Comparison of ENCODE assay signal across 9 mouse cellular contexts in the genomic region with DNA sequence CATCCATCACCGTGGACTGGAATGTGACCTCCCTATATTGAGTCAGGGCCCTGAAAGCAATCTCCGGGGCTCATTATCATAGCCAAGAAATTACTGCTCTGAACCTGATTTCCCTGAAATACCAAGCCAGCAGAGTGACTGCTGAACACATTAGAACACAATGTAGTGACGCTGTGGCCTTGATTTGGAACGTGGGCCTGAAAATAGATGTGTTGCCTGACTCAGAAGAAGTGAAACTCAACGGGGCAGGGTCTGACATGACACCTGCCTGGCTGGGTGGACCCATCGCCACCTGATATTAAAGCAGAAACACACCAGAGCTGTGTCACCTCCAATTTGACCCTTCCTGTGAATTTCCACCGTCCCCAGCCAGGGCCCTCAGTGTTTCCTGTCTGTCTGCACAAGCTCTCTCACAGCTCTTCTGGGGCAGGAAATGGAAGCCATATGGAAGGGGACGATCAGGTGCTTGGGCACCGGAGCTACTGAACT. TPM values are rescaled to one million over a fixed set of nuclear protein-coding genes. Genes with fewer than 3 reads are reported as not detected.
DNase-seq lines count a peak whose midpoint lies in the region; ATAC-seq lines count a peak whose summit lies in the region.
"Had no signal": no experiment of that assay in that cellular context is flagged by ENCODE, and none has a peak within 500 bp of the region (broad histone marks: within the 10 kb centered on the region; RNA-seq: fewer than 3 reads in every experiment).

No protein-coding gene starts in this region.

- ATAC-seq in heart, embryonic 15.5 days (replicated peaks; ENCODE audit: insufficient number of reproducible peaks, insufficient read depth, low FRiP score, low read depth) = peak; percentile 56
- ATAC-seq in liver, embryonic 12.5 days = no peak
- ATAC-seq in erythroblast, adult 5-6 weeks (replicated peaks; ENCODE audit: low FRiP score, poor library complexity, severe bottlenecking) = no peak

- H3K4me2 ChIP-seq in heart, embryonic 15.5 days = 0 out of 2 replicates have a peak overlapping the region, but pooled peaks have one; percentile 4
- H3K4me2 ChIP-seq in liver, embryonic 12.5 days = peak overlapping the region; percentile 11; the same call in 1 of the 2 replicates

- peaks cover 48% of the 10 kb centered on the region for H3K4me1 ChIP-seq in heart, embryonic 15.5 days (replicated peaks)
- peaks cover 39% of the 10 kb centered on the region for H3K4me1 ChIP-seq in liver, embryonic 12.5 days

- no peaks in the 10 kb centered on the region for H3K27me3 ChIP-seq in heart, embryonic 15.5 days
- peaks cover 24% of the 10 kb centered on the region for H3K27me3 ChIP-seq in liver, embryonic 12.5 days (replicated peaks)

- no peaks in the 10 kb centered on the region for H3K9me3 ChIP-seq in heart, embryonic 15.5 days (replicated peaks)
- no peaks in the 10 kb centered on the region for H3K9me3 ChIP-seq in liver, embryonic 12.5 days (replicated peaks)

- no peak overlapping the region for H3K4me3 ChIP-seq in heart, embryonic 15.5 days
- no peak overlapping the region for H3K4me3 ChIP-seq in liver, embryonic 12.5 days

- 11% methylated on average over 9 of the region's 9 CpGs for WGBS in heart, embryonic 15.5 days
- 29% methylated on average over 9 of the region's 9 CpGs for WGBS in liver, embryonic 12.5 days (ENCODE audit: insufficient replicate concordance)

- H3K9ac ChIP-seq in heart, embryonic 15.5 days = no peak overlapping the region
- no peak overlapping the region for H3K9ac ChIP-seq in liver, embryonic 12.5 days

- DNase-seq in adrenal gland, postnatal 10 days = peak; percentile 43
- no peak for DNase-seq in adrenal gland, postnatal 25 days
- DNase-seq in Muller cell, postnatal 12 days (ENCODE audit: inconsistent ontology term) = peak; percentile 69
- no peak for DNase-seq in frontal cortex, postnatal 36 days (ENCODE audit: low spot score in 2 of 2)
- no peak for DNase-seq in gastrocnemius, postnatal 36 days

- H3K36me3 ChIP-seq in heart, embryonic 15.5 days = peaks cover 14% of the 10 kb centered on the region; the same call in 1 of the 2 replicates
- H3K36me3 ChIP-seq in liver, embryonic 12.5 days = peaks cover 17% of the 10 kb centered on the region

- peak overlapping the region; percentile 74 for H3K27ac ChIP-seq in heart, embryonic 15.5 days
- 0 out of 2 replicates have a peak overlapping the region, but pooled peaks have one; percentile 22 for H3K27ac ChIP-seq in liver, embryonic 12.5 days
- H3K27ac ChIP-seq: macrophage had no signal

- intact Hi-C loops in gastrocnemius, postnatal 36 days (cut with DNase I) = no loop called here

RNA-seq across cellular contexts. Expression of a gene that starts 13.0 kb away (rescaled TPM):
- 10 to 100 TPM; 33.2 to 42.1 TPM for total RNA-seq in adrenal gland, postnatal 10 days (2021)
- 18.0 and 18.8 TPM in 2 replicates for total RNA-seq in adrenal gland, postnatal 25 days (2021)
- 12.2 and 13.5 TPM in 2 replicates for polyA plus RNA-seq in heart, embryonic 15.5 days (2015; fragmentation: Nextera tagmentation; extraction: Ambion mirVana)
- polyA plus RNA-seq in liver, embryonic 12.5 days (2016; fragmentation: Nextera tagmentation; extraction: Ambion mirVana) = 7.5 and 10.0 TPM in 2 replicates
- total RNA-seq in erythroblast, adult 5-6 weeks (2015; ENCODE audit: low replicate concordance) = 21.5 and 23.6 TPM in 2 replicates
- total RNA-seq in erythroblast, adult 5-6 weeks (2017; ENCODE audit: low replicate concordance) = 12.1 and 15.3 TPM in 2 replicates
- total RNA-seq in gastrocnemius, postnatal 36 days (2021) = 10 to 100 TPM; 45.8 to 49.5 TPM

RNA-seq across cellular contexts. Expression of a gene that starts 26.8 kb away (rescaled TPM):
- 100 to 1,000 TPM; 240 to 293 TPM for total RNA-seq in adrenal gland, postnatal 10 days (2021)
- total RNA-seq in adrenal gland, postnatal 25 days (2021) = 136 and 143 TPM in 2 replicates
- polyA plus RNA-seq in heart, embryonic 15.5 days (2015; fragmentation: Nextera tagmentation; extraction: Ambion mirVana) = 122 and 124 TPM in 2 replicates
- polyA plus RNA-seq in liver, embryonic 12.5 days (2016; fragmentation: Nextera tagmentation; extraction: Ambion mirVana) = 110 and 112 TPM in 2 replicates
- 9.6 and 13.2 TPM in 2 replicates for total RNA-seq in erythroblast, adult 5-6 weeks (2015; ENCODE audit: low replicate concordance)
- total RNA-seq in erythroblast, adult 5-6 weeks (2017; ENCODE audit: low replicate concordance) = 7.0 and 18.7 TPM in 2 replicates
- 100 to 1,000 TPM; 169 to 174 TPM for total RNA-seq in gastrocnemius, postnatal 36 days (2021)

RNA-seq across cellular contexts. Expression of a gene that starts 51.2 kb away (rescaled TPM):
- total RNA-seq in adrenal gland, postnatal 10 days (2021) = 10 to 100 TPM; 47.6 to 65.6 TPM
- total RNA-seq in adrenal gland, postnatal 25 days (2021) = 33.6 and 34.6 TPM in 2 replicates
- 0.55 and 0.68 TPM in 2 replicates for polyA plus RNA-seq in heart, embryonic 15.5 days (2015; fragmentation: Nextera tagmentation; extraction: Ambion mirVana)
- polyA plus RNA-seq in liver, embryonic 12.5 days (2016; fragmentation: Nextera tagmentation; extraction: Ambion mirVana) = 1.4 and 1.5 TPM in 2 replicates
- total RNA-seq in erythroblast, adult 5-6 weeks (2015; ENCODE audit: low replicate concordance) = not detected in 2 replicates
- not detected in 2 replicates for total RNA-seq in erythroblast, adult 5-6 weeks (2017; ENCODE audit: low replicate concordance)
- total RNA-seq in gastrocnemius, postnatal 36 days (2021) = 1 to 10 TPM; 3.8 to 5.9 TPM
- polyA plus RNA-seq: macrophage had no signal

Comparison
In these comparisons a context has a peak if more than half of its experiments do, and no peak if none do; other contexts are left out.
1. DNase-seq: peak in adrenal gland, postnatal 10 days (single experiment) and Muller cell, postnatal 12 days (single experiment); none in adrenal gland, postnatal 25 days (single experiment), frontal cortex, postnatal 36 days (0 of 2) and gastrocnemius, postnatal 36 days (0 of 2).
2. RNA of a gene that starts 51.2 kb away (total RNA-seq): 47.6 to 65.6 TPM in adrenal gland, postnatal 10 days, 33.6 to 34.6 TPM in adrenal gland, postnatal 25 days and 3.8 to 5.9 TPM in gastrocnemius, postnatal 36 days; not detected in erythroblast, adult 5-6 weeks; every median in the first group is over 4 times any median in the second.